Mouse (Mus musculus) myocyte (in vitro differentiated cells): ENCODE data around the gene Got2.

ENCODE experiments used
- CEBPB ChIP-seq: IDR thresholded peaks from 2 replicates; pipeline ENCODE4 v1.6.1; 2011; ENCODE audit warnings: mild to moderate bottlenecking, moderate library complexity; ENCODE audit not compliant: poor library complexity, insufficient read depth, severe bottlenecking
- E2F4 ChIP-seq: IDR thresholded peaks from one replicate; pipeline ENCODE4 v1.6.1; 2011; ENCODE audit warnings: mild to moderate bottlenecking, control low read depth, moderate library complexity; ENCODE audit not compliant: insufficient read depth
- MAX ChIP-seq: IDR thresholded peaks from one replicate; pipeline ENCODE4 v1.6.1; 2011; ENCODE audit warnings: low read depth, mild to moderate bottlenecking, control low read depth
- POLR2A ChIP-seq: IDR thresholded peaks from one replicate; pipeline ENCODE4 v1.6.1; 2011; ENCODE audit warnings: low read depth, mild to moderate bottlenecking, control low read depth, moderate library complexity; ENCODE audit not compliant: insufficient read length
- TCF12 ChIP-seq: IDR thresholded peaks from one replicate; pipeline ENCODE4 v1.6.1; 2011; ENCODE audit warnings: mild to moderate bottlenecking, control low read depth; ENCODE audit not compliant: poor library complexity, insufficient read depth, severe bottlenecking

DNA sequence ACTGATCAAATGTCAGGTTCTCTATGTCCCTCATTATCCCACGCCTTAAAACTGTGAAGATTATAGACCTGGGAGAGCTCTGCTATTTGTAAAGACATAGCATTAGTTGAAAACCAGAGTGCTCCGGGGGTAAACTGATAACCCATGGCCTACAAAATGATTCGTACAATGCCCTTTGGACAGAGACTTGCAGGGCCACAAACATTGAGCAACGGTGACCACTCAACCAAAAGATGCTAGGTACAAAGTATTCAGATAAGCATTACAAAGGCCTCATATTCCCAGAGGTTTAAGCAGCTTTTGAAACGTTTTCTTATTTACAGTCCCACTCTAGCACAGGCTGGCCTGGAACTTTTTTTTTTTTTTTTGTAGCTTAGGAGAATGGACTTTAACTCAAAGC is 2.4 kb downstream of the Got2 start:
- TF ChIP-seq E2F4 = no peak
- TF ChIP-seq CEBPB = no peak
- no peak for TF ChIP-seq MAX
- TF ChIP-seq TCF12 = no peak
- TF ChIP-seq POLR2A = no peak
